Mouse (Mus musculus): ENCODE results near the gene Olfr509. TPM values are rescaled to one million over a fixed set of nuclear protein-coding genes. Genes with fewer than 3 reads are reported as not detected.
"Not testable (repeated sequence)": the region's sequence is repeated elsewhere in the genome, so short reads cannot be mapped to it uniquely, and the experiment has no call there.

Gene Olfr509
- polyA plus RNA-seq, 1 experiment from 2014 or later = not detected

DNA sequence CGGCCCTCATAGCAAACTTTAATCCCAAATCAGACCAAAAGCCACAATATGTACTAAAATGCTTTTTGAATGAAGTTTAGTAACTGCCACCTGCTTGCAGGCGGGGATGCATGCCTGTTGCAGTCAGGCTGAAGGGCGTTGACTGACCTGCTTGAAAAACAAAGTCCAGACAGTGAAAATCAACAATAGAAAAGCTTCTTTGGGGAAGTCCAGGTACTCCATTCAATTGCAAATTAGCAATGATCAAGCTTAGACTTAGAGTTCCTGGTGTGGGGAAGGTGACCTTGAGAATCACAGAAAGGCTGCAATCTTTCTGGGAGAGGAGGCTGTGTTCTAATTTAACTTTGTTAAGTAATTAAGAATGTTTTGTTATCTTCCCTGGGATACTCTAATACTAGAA is 49.8 kb downstream of the Olfr509 start:
- WGBS = 77% methylated on average over 3 of the region's 3 CpGs
- not testable (repeated sequence) for ATAC-seq (ENCODE audit: low FRiP score, low TSS enrichment); H3K9ac ChIP-seq (replicated peaks; ENCODE audit: low read length); H3K4me2 ChIP-seq (replicated peaks; ENCODE audit: low read depth, low read length); H3K9me3 ChIP-seq (ENCODE audit: low read length); H3K4me3 ChIP-seq (ENCODE audit: low read length); H3K4me1 ChIP-seq (ENCODE audit: insufficient read depth, low read length); H3K27me3 ChIP-seq (ENCODE audit: insufficient read depth, low read length); H3K36me3 ChIP-seq (ENCODE audit: insufficient read depth, low read length); H3K27ac ChIP-seq (ENCODE audit: low read length)

Other genes with a start within 250 kb of the Olfr509 start
- gene Olfr497, start 231.5 kb downstream of the Olfr509 start, polyA plus RNA-seq (2015; fragmentation: Nextera tagmentation; extraction: Ambion mirVana) = not detected in 2 replicates
- not detected in 2 replicates for gene Olfr498, start 186.6 kb downstream of the Olfr509 start, polyA plus RNA-seq (2015; fragmentation: Nextera tagmentation; extraction: Ambion mirVana)
- gene Olfr502, start 126.8 kb downstream of the Olfr509 start, polyA plus RNA-seq (2015; fragmentation: Nextera tagmentation; extraction: Ambion mirVana) = not detected in 2 replicates
- not detected in 2 replicates for gene Olfr503, start 107.4 kb downstream of the Olfr509 start, polyA plus RNA-seq (2015; fragmentation: Nextera tagmentation; extraction: Ambion mirVana)
- gene Olfr504, start 86.1 kb downstream of the Olfr509 start, polyA plus RNA-seq (2015; fragmentation: Nextera tagmentation; extraction: Ambion mirVana) = not detected in 2 replicates
- not detected in 2 replicates for gene Olfr506, start 41.1 kb downstream of the Olfr509 start, polyA plus RNA-seq (2015; fragmentation: Nextera tagmentation; extraction: Ambion mirVana)
- gene Olfr507, start 30.1 kb downstream of the Olfr509 start, polyA plus RNA-seq (2015; fragmentation: Nextera tagmentation; extraction: Ambion mirVana) = not detected in 2 replicates
- gene Olfr508, start 21.9 kb downstream of the Olfr509 start, polyA plus RNA-seq (2015; fragmentation: Nextera tagmentation; extraction: Ambion mirVana) = not detected in 2 replicates
- not detected in 2 replicates for gene Olfr510, start 14.5 kb upstream of the Olfr509 start, polyA plus RNA-seq (2015; fragmentation: Nextera tagmentation; extraction: Ambion mirVana)
- not detected in 2 replicates for gene Olfr512, start 61.4 kb upstream of the Olfr509 start, polyA plus RNA-seq (2015; fragmentation: Nextera tagmentation; extraction: Ambion mirVana)
- gene Olfr513, start 99.1 kb upstream of the Olfr509 start, polyA plus RNA-seq (2015; fragmentation: Nextera tagmentation; extraction: Ambion mirVana) = not detected in 2 replicates
- not detected in 2 replicates for gene Olfr514, start 174.1 kb upstream of the Olfr509 start, polyA plus RNA-seq (2015; fragmentation: Nextera tagmentation; extraction: Ambion mirVana)
- not detected in 2 replicates for gene Olfr516, start 198.6 kb upstream of the Olfr509 start, polyA plus RNA-seq (2015; fragmentation: Nextera tagmentation; extraction: Ambion mirVana)
- gene Olfr517, start 220.5 kb upstream of the Olfr509 start, polyA plus RNA-seq (2015; fragmentation: Nextera tagmentation; extraction: Ambion mirVana) = not detected in 2 replicates
- not detected in 2 replicates for gene Olfr518, start 233.1 kb upstream of the Olfr509 start, polyA plus RNA-seq (2015; fragmentation: Nextera tagmentation; extraction: Ambion mirVana)
- not detected in 2 replicates for gene Olfr519, start 242.5 kb upstream of the Olfr509 start, polyA plus RNA-seq (2015; fragmentation: Nextera tagmentation; extraction: Ambion mirVana)